Mouse (Mus musculus): ENCODE results near the gene Lin54. TPM values are rescaled to one million over a fixed set of nuclear protein-coding genes. Genes with fewer than 3 reads are reported as not detected.
A peak's percentile ranks its signal among the peaks of the same experiment; 100 is the strongest.

Lin54 gene
- polyA plus RNA-seq (2016; fragmentation: Nextera tagmentation; extraction: Ambion mirVana): 11.9 and 14.8 TPM in 2 replicates

GRCm38 (mm10) chr5:100500458-100500961 lies at the start of gene Lin54:
Gene Lin54 (minus strand): TSS chr5:100500639.
- WGBS: under 1% methylated on average over 60 of the region's 60 CpGs
- no peaks in the 10 kb centered on the region for H3K27me3 ChIP-seq (replicated peaks)
- 0 out of 2 replicates have a peak within 1 kb of the TSS, but pooled peaks have one; percentile 27 for H3K27ac ChIP-seq
- H3K9me3 ChIP-seq: no peaks in the 10 kb centered on the region
- peak within 1 kb of the TSS; percentile 68 for H3K4me3 ChIP-seq
- H3K4me2 ChIP-seq (replicated peaks): peak within 1 kb of the TSS; percentile 83
- ATAC-seq (ENCODE audit: low FRiP score, low read depth): peak; percentile 93
- peaks cover 18% of the 10 kb centered on the region for H3K4me1 ChIP-seq
- no peaks in the 10 kb centered on the region for H3K36me3 ChIP-seq
- H3K9ac ChIP-seq: peak within 1 kb of the TSS; percentile 56

GRCm38 (mm10) chr5:100550151-100550550 lies 49.7 kb upstream of the Lin54 start:
- Histone ChIP-seq H3K27me3 (replicated peaks) (no peaks in the 10 kb centered on the region), H3K36me3 (peaks cover 46% of the 10 kb centered on the region), H3K27ac (no peak overlapping the region), H3K4me3 (no peak overlapping the region), H3K9ac (no peak overlapping the region), H3K4me1 (no peaks in the 10 kb centered on the region), H3K9me3 (no peaks in the 10 kb centered on the region), H3K4me2 (replicated peaks) (no peak overlapping the region)
- no peak for ATAC-seq (ENCODE audit: low FRiP score, low read depth)
- WGBS: 97% methylated on average over 1 of the region's 1 CpGs

- Histone ChIP-seq H3K9me3 (no peaks in the 10 kb centered on the region), H3K36me3 (peaks cover 54% of the 10 kb centered on the region), H3K4me1 (no peaks in the 10 kb centered on the region), H3K4me3 (no peak overlapping the region), H3K27ac (no peak overlapping the region), H3K4me2 (replicated peaks) (no peak overlapping the region), H3K27me3 (replicated peaks) (no peaks in the 10 kb centered on the region), H3K9ac (no peak overlapping the region)
- ATAC-seq (ENCODE audit: low FRiP score, low read depth): no peak
- WGBS: 96% methylated on average over 4 of the region's 4 CpGs
These were observed 48.9 kb upstream of the Lin54 start for GRCm38 (mm10) chr5:100549311-100549710.

- ATAC-seq (ENCODE audit: low FRiP score, low read depth): no peak
- no peak overlapping the region for H3K4me3 ChIP-seq
- no peak overlapping the region for H3K9ac ChIP-seq
- 96% methylated on average over 2 of the region's 2 CpGs for WGBS
- H3K9me3 ChIP-seq: no peaks in the 10 kb centered on the region
- no peaks in the 10 kb centered on the region for H3K4me1 ChIP-seq
- H3K27me3 ChIP-seq (replicated peaks): no peaks in the 10 kb centered on the region
- H3K4me2 ChIP-seq (replicated peaks): no peak overlapping the region
- no peak overlapping the region for H3K27ac ChIP-seq
- H3K36me3 ChIP-seq: peaks cover 63% of the 10 kb centered on the region
These were observed 47.8 kb upstream of the Lin54 start for GRCm38 (mm10) chr5:100548236-100548635.

- H3K27ac ChIP-seq: no peak overlapping the region
- no peaks in the 10 kb centered on the region for H3K4me1 ChIP-seq
- H3K27me3 ChIP-seq (replicated peaks): no peaks in the 10 kb centered on the region
- H3K4me3 ChIP-seq: no peak overlapping the region
- H3K9me3 ChIP-seq: no peaks in the 10 kb centered on the region
- WGBS: 94% methylated on average over 6 of the region's 6 CpGs
- no peak overlapping the region for H3K4me2 ChIP-seq (replicated peaks)
- ATAC-seq (ENCODE audit: low FRiP score, low read depth): no peak
- H3K9ac ChIP-seq: no peak overlapping the region
- H3K36me3 ChIP-seq: peaks cover 77% of the 10 kb centered on the region
These were observed 46.0 kb upstream of the Lin54 start for GRCm38 (mm10) chr5:100546294-100547080.

GRCm38 (mm10) chr5:100536638-100537037 lies 36.2 kb upstream of the Lin54 start:
- 91% methylated on average over 3 of the region's 3 CpGs for WGBS

GRCm38 (mm10) chr5:100535826-100536225 lies 35.4 kb upstream of the Lin54 start:
- Histone ChIP-seq H3K9me3 (no peaks in the 10 kb centered on the region), H3K4me2 (replicated peaks) (no peak overlapping the region), H3K4me1 (no peaks in the 10 kb centered on the region), H3K4me3 (no peak overlapping the region), H3K27ac (no peak overlapping the region), H3K9ac (no peak overlapping the region), H3K36me3 (peaks cover 52% of the 10 kb centered on the region), H3K27me3 (replicated peaks) (no peaks in the 10 kb centered on the region)
- 76% methylated on average over 7 of the region's 7 CpGs for WGBS
- no peak for ATAC-seq (ENCODE audit: low FRiP score, low read depth)

More at GRCm38 (mm10) chr5:100536638-100537037, 36.2 kb upstream of the Lin54 start:
- no peak overlapping the region for H3K4me2 ChIP-seq (replicated peaks)
- H3K36me3 ChIP-seq: peaks cover 50% of the 10 kb centered on the region
- H3K4me3 ChIP-seq: no peak overlapping the region
- H3K27me3 ChIP-seq (replicated peaks): no peaks in the 10 kb centered on the region
- no peaks in the 10 kb centered on the region for H3K4me1 ChIP-seq
- H3K27ac ChIP-seq: no peak overlapping the region
- H3K9me3 ChIP-seq: no peaks in the 10 kb centered on the region
- no peak overlapping the region for H3K9ac ChIP-seq
- ATAC-seq (ENCODE audit: low FRiP score, low read depth): no peak

GRCm38 (mm10) chr5:100526164-100526563 lies 25.7 kb upstream of the Lin54 start:
- Histone ChIP-seq H3K4me3 (no peak overlapping the region), H3K9ac (no peak overlapping the region), H3K4me2 (replicated peaks) (no peak overlapping the region), H3K4me1 (no peaks in the 10 kb centered on the region), H3K9me3 (no peaks in the 10 kb centered on the region), H3K36me3 (peaks cover 27% of the 10 kb centered on the region), H3K27ac (no peak overlapping the region), H3K27me3 (replicated peaks) (no peaks in the 10 kb centered on the region)
- 83% methylated on average over 7 of the region's 7 CpGs for WGBS
- ATAC-seq (ENCODE audit: low FRiP score, low read depth): no peak

- Histone ChIP-seq H3K9ac (no peak overlapping the region), H3K4me1 (no peaks in the 10 kb centered on the region), H3K4me3 (no peak overlapping the region), H3K27ac (no peak overlapping the region), H3K36me3 (peaks cover 21% of the 10 kb centered on the region), H3K27me3 (replicated peaks) (no peaks in the 10 kb centered on the region), H3K4me2 (replicated peaks) (no peak overlapping the region), H3K9me3 (no peaks in the 10 kb centered on the region)
- ATAC-seq (ENCODE audit: low FRiP score, low read depth): no peak
- WGBS: 90% methylated on average over 3 of the region's 3 CpGs
These were observed 25.2 kb upstream of the Lin54 start for GRCm38 (mm10) chr5:100525620-100526019.

GRCm38 (mm10) chr5:100524921-100525320 lies 24.5 kb upstream of the Lin54 start:
- H3K4me1 ChIP-seq: peaks cover 2% of the 10 kb centered on the region
- no peak overlapping the region for H3K4me3 ChIP-seq
- no peak overlapping the region for H3K27ac ChIP-seq
- H3K9me3 ChIP-seq: no peaks in the 10 kb centered on the region
- H3K36me3 ChIP-seq: peaks cover 14% of the 10 kb centered on the region
- 96% methylated on average over 9 of the region's 9 CpGs for WGBS
- no peak overlapping the region for H3K4me2 ChIP-seq (replicated peaks)
- no peaks in the 10 kb centered on the region for H3K27me3 ChIP-seq (replicated peaks)
- no peak overlapping the region for H3K9ac ChIP-seq
- ATAC-seq (ENCODE audit: low FRiP score, low read depth): no peak

- Histone ChIP-seq H3K9me3 (no peaks in the 10 kb centered on the region), H3K27me3 (replicated peaks) (no peaks in the 10 kb centered on the region), H3K27ac (no peak overlapping the region), H3K36me3 (0 out of 2 replicates have a peak, but pooled peaks cover under 1% of the 10 kb centered on the region), H3K4me3 (no peak overlapping the region), H3K4me1 (peaks cover 11% of the 10 kb centered on the region), H3K9ac (no peak overlapping the region), H3K4me2 (replicated peaks) (no peak overlapping the region)
- 93% methylated on average over 1 of the region's 1 CpGs for WGBS
- ATAC-seq (ENCODE audit: low FRiP score, low read depth): no peak
These were observed 22.9 kb upstream of the Lin54 start for GRCm38 (mm10) chr5:100523331-100523730.

- Histone ChIP-seq H3K36me3 (no peaks in the 10 kb centered on the region), H3K4me2 (replicated peaks) (0 out of 2 replicates have a peak overlapping the region, but pooled peaks have one; percentile 2), H3K9me3 (no peaks in the 10 kb centered on the region), H3K4me1 (peaks cover 15% of the 10 kb centered on the region), H3K27ac (no peak overlapping the region), H3K27me3 (replicated peaks) (no peaks in the 10 kb centered on the region; the same call in 1 of the 2 replicates), H3K9ac (no peak overlapping the region), H3K4me3 (no peak overlapping the region)
- no peak for ATAC-seq (ENCODE audit: low FRiP score, low read depth)
- 95% methylated on average over 2 of the region's 2 CpGs for WGBS
These were observed 19.8 kb upstream of the Lin54 start for GRCm38 (mm10) chr5:100520223-100520622.

Data from neural tube, embryonic 12.5 days (tissue).